Mouse (Mus musculus) intestine, postnatal 0 days (tissue): ENCODE results near the gene Plcg2. TPM values are rescaled to one million over a fixed set of nuclear protein-coding genes. Genes with fewer than 3 reads are reported as not detected.

Source experiments
- ATAC-seq: fragments of 200-750 bp; cut with Nextera tagmentation; 2 replicates; pipeline ENCODE4 v1.8.0; 2017; ENCODE audit warnings: mild to moderate bottlenecking, moderate TSS enrichment, moderate library complexity
- H3K27ac ChIP-seq: fragments of 300-500 bp; sonication (generic); 2 replicates; pipeline ENCODE4 v1.5.1; 2014; ENCODE audit warnings: mild to moderate bottlenecking, low read depth, low read length, moderate library complexity
- H3K27me3 ChIP-seq: fragments of 300-500 bp; sonication (generic); replicated peaks from 2 replicates; pipeline ENCODE4 v1.6.1; 2014; ENCODE audit warnings: low read length, mixed read lengths; ENCODE audit not compliant: control insufficient read depth, insufficient read depth
- H3K36me3 ChIP-seq: fragments of 300-500 bp; sonication (generic); 2 replicates; pipeline ENCODE4 v1.6.1; 2014; ENCODE audit warnings: mild to moderate bottlenecking, moderate library complexity; ENCODE audit not compliant: control insufficient read depth, insufficient read depth
- H3K4me1 ChIP-seq: fragments of 300-500 bp; sonication (generic); replicated peaks from 2 replicates; pipeline ENCODE4 v1.6.1; 2014; ENCODE audit warnings: antibody characterized with exemption, low read length, mixed read lengths; ENCODE audit not compliant: control insufficient read depth, insufficient read depth
- H3K4me2 ChIP-seq: fragments of 300-500 bp; sonication (generic); replicated peaks from 2 replicates; pipeline ENCODE4 v1.6.1; 2014; ENCODE audit warnings: low read depth, mild to moderate bottlenecking, moderate library complexity
- H3K4me3 ChIP-seq: fragments of 300-500 bp; sonication (generic); 2 replicates; pipeline ENCODE4 v1.5.1; 2014; ENCODE audit warnings: low read depth, low read length
- H3K9ac ChIP-seq: fragments of 300-500 bp; sonication (generic); 2 replicates; pipeline ENCODE4 v1.6.1; 2014; ENCODE audit warnings: mild to moderate bottlenecking, low read depth, low read length
- H3K9me3 ChIP-seq: fragments of 300-500 bp; sonication (generic); 2 replicates; pipeline ENCODE4 v1.6.1; 2016; ENCODE audit warnings: mixed run types; ENCODE audit not compliant: control insufficient read depth
- CTCF ChIP-seq: sonication (generic); IDR thresholded peaks from 2 replicates; pipeline ENCODE4 v1.5.1; 2016; ENCODE audit warnings: low read depth, mild to moderate bottlenecking, control low read depth, antibody characterized with exemption, moderate library complexity
- WGBS: fragments of 180-500 bp; shearing (Covaris S2); extraction: QIAGEN DNeasy Blood & Tissue Kit; methylation state at CpG from one replicate; pipeline ENCODE4 v1.1.7; 2014; 5-methylcytosine and 5-hydroxymethylcytosine counted together
- polyA plus RNA-seq: library from polyadenylated mRNA; unstranded; fragments of >200 nt; fragmentation: Nextera tagmentation; extraction: Ambion mirVana; gene quantifications from 2 replicates; pipeline ENCODE4 v1.2.1, GENCODE M21; 2015

Gene Plcg2
- polyA plus RNA-seq, 1 experiment from 2014 or later: 1.5 TPM

DNA sequence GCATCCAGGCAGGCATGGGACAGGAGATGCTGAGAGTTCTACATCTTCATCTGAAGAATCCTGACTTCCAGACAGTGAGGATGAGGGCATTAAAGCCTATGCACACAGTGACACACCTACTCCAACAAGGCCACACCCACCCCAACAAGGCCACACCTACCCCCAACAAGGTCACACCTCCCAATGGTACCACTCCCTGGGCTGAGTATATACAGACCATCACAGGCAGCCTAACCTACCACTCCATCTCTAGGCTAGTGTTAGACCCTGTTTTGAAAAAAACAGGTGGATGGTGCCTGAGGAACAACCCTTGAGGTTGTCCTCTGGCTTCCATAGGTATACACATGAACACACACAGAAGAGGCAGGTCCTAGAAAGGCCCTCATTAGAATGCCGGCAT, 154.2 kb downstream of the Plcg2 start:
- Histone ChIP-seq H3K4me1 (no peaks in the 10 kb centered on the region), H3K36me3 (no peaks in the 10 kb centered on the region), H3K27me3 (no peaks in the 10 kb centered on the region), H3K9ac (no peak overlapping the region), H3K9me3 (0 out of 2 replicates have a peak, but pooled peaks cover 6% of the 10 kb centered on the region), H3K4me2 (no peak overlapping the region), H3K27ac (no peak overlapping the region), H3K4me3 (no peak overlapping the region)
- TF ChIP-seq CTCF: no peak
- 94% methylated on average over 1 of the region's 1 CpGs for WGBS
- ATAC-seq: no peak

DNA sequence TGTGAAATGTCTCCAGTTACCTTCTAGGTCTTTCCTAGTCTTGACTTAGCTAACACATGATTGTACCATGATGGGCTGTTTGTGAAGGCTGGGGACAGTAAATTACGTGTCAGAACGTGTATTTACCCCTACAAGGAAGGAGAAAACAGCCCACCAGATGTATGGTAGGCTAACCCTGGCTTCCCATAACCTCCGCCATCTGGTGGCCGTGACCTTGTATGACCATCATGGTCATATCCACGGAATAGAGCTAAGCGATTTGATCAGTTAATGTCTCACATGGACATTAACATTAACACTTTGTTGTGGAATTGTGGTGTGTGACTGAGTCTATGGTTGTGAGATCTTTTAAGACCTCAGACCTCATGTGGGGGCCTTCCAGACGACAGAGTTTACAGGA, 160.9 kb downstream of the Plcg2 start:
- no peak overlapping the region for H3K27ac ChIP-seq
- H3K4me3 ChIP-seq: no peak overlapping the region
- H3K4me1 ChIP-seq: no peaks in the 10 kb centered on the region
- ATAC-seq: no peak
- WGBS: 71% methylated on average over 7 of the region's 7 CpGs
- peak; percentile 53 for TF ChIP-seq CTCF
- no peak overlapping the region for H3K4me2 ChIP-seq
- H3K9ac ChIP-seq: no peak overlapping the region
- H3K9me3 ChIP-seq: no peaks in the 10 kb centered on the region
- peaks cover 15% of the 10 kb centered on the region; the same call in 1 of the 2 replicates for H3K36me3 ChIP-seq
- no peaks in the 10 kb centered on the region for H3K27me3 ChIP-seq

DNA sequence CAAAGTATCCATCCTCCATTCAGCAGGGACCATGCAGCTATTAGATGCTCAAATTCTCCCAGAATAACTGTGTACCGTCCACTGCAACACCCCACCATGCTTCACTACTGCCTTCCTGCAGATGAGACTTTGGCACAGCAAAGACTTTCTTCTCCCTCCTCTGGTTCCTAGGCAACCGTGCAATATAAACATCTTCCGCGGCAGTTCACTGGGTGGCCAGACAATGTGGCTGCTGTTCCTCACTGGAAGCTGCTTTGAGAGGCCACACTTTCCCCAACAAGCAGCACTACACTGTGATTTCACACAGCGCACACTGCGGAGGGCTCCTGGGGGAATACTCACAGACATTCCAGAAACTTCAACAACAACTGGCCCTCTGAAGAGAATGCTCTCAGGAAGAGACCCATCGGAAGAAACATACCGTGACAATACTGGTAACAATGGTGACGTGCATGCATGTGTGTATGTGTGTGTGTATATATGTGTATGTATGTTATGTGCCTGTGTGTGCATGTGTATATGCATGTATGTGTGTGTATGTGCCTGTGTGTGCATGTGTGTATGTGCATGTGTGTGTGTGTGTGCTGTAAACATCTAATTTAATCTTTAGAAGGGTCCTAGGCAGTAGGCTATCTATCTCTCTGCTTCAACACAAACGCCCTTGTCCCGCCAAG, 162.4 kb downstream of the Plcg2 start:
- Histone ChIP-seq H3K9me3 (no peaks in the 10 kb centered on the region), H3K27me3 (no peaks in the 10 kb centered on the region), H3K27ac (0 out of 2 replicates have a peak overlapping the region, but pooled peaks have one; percentile 1), H3K4me2 (peak overlapping the region; percentile 22; the same call in 1 of the 2 replicates), H3K36me3 (peaks cover 16% of the 10 kb centered on the region; the same call in 1 of the 2 replicates), H3K4me3 (no peak overlapping the region), H3K9ac (no peak overlapping the region), H3K4me1 (no peaks in the 10 kb centered on the region)
- 17% methylated on average over 11 of the region's 11 CpGs for WGBS
- TF ChIP-seq CTCF: peak; percentile 21; the same call in 1 of the 2 replicates
- peak; percentile 68 for ATAC-seq

DNA sequence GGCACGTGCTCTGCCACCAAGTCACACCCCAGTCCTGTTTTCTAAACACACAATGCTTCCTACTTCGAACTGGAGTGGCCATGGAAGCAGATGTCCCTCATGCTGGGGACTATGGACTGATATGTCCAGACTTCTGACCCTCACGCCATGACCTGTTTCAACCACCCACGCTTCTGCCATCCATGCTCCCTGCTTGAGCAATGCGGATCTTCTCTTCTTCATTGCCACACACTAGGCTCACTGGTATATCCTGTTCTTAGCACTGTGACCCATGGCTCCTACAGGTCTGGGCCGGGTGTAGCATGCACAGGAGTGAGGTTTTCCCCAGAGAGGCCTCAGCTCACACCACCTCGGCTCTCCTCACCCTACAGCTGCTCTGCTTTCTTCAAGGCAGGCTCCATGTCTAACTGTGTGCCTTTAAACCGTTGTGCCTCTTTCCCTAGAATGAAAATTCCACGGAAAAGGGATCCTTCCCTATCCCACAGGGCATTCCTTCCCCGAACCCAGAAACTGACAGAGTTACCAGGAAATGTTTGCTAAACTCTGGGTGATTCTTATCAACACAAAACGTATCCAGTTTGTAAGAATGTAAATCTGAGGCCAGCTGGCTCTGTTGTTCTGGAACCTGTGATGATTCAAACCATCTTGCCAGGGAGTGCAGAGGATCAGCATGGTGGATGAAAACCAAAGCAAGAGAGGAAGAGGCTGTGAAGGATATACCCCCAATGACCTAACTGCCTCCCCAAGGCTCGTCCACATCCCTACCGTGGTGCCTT, 169.4 kb downstream of the Plcg2 start:
- Histone ChIP-seq H3K9ac (no peak overlapping the region), H3K27me3 (no peaks in the 10 kb centered on the region), H3K36me3 (peaks cover 11% of the 10 kb centered on the region; the same call in 1 of the 2 replicates), H3K9me3 (no peaks in the 10 kb centered on the region), H3K4me1 (0 out of 2 replicates have a peak, but pooled peaks cover 6% of the 10 kb centered on the region), H3K4me3 (no peak overlapping the region), H3K4me2 (no peak overlapping the region), H3K27ac (no peak overlapping the region)
- peak; percentile 34; the same call in 1 of the 2 replicates for ATAC-seq
- WGBS: 52% methylated on average over 13 of the region's 13 CpGs
- TF ChIP-seq CTCF: no peak

DNA sequence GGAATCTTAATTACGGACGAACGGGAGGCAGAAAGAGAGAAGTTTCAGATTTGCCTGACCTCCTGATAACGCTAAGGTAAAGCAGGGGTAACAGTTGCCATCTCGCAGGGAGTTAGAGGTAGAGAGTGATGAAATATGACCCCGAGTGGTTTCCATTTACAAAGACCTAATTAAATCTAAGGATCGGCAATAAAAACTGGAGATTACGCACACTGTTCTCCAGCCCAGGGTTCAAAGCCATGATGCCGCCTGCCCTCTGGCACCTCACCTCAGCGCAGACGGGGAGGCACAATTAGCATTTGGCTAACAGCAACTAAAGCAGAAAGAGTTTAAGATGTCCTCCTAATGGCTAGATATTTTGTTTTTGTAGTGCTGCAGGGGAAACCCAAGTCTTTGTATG, 172.4 kb downstream of the Plcg2 start:
- no peaks in the 10 kb centered on the region for H3K9me3 ChIP-seq
- peak overlapping the region; percentile 37 for H3K4me2 ChIP-seq
- H3K27me3 ChIP-seq: no peaks in the 10 kb centered on the region
- no peak for TF ChIP-seq CTCF
- no peak overlapping the region for H3K9ac ChIP-seq
- WGBS: 9% methylated on average over 11 of the region's 11 CpGs
- H3K4me1 ChIP-seq: 0 out of 2 replicates have a peak, but pooled peaks cover 6% of the 10 kb centered on the region
- no peak overlapping the region for H3K27ac ChIP-seq
- no peak overlapping the region for H3K4me3 ChIP-seq
- ATAC-seq: peak; percentile 67
- H3K36me3 ChIP-seq: no peaks in the 10 kb centered on the region

DNA sequence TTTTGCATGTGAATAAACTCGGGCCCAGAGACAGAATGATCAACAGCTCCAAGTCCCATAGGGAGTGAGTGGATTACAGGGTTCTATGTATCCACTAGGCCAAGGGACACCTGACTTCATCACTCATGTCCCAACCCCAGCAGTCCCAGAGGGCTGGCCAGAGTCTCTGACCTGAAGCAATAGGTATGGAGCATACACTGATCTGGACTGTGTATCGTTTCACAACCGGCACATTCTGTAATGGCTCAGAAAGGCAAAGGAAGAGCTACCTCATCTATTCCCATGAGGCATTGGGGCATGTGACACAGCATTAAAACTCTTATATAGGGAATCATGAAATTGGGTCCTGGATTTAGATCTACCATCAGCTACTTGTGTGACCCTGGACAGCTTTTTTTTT, 174.5 kb downstream of the Plcg2 start:
- H3K27ac ChIP-seq: no peak overlapping the region
- H3K27me3 ChIP-seq: no peaks in the 10 kb centered on the region
- H3K4me3 ChIP-seq: no peak overlapping the region
- no peaks in the 10 kb centered on the region for H3K9me3 ChIP-seq
- WGBS: 66% methylated on average over 3 of the region's 3 CpGs
- H3K9ac ChIP-seq: no peak overlapping the region
- H3K4me1 ChIP-seq: peaks cover 3% of the 10 kb centered on the region; the same call in 1 of the 2 replicates
- no peaks in the 10 kb centered on the region for H3K36me3 ChIP-seq
- H3K4me2 ChIP-seq: no peak overlapping the region; the same call in 1 of the 2 replicates
- TF ChIP-seq CTCF: no peak
- ATAC-seq: peak; percentile 53
